Mouse (Mus musculus): ENCODE data around the gene Jam2. TPM values are rescaled to one million over a fixed set of nuclear protein-coding genes. Genes with fewer than 3 reads are reported as not detected.

Jam2 gene
- polyA plus RNA-seq, 1 experiment from 2014 or later = 3.5 TPM

Other genes with a start within 250 kb of the Jam2 start
- 51.0 and 53.4 TPM in 2 replicates for gene Mrpl39, start 38.4 kb upstream of the Jam2 start, polyA plus RNA-seq (2016; fragmentation: Nextera tagmentation; extraction: Ambion mirVana)
- gene Gabpa, start 60.8 kb downstream of the Jam2 start, polyA plus RNA-seq (2016; fragmentation: Nextera tagmentation; extraction: Ambion mirVana) = 38.4 and 45.6 TPM in 2 replicates
- gene Atp5j, start 61.5 kb downstream of the Jam2 start, polyA plus RNA-seq (2016; fragmentation: Nextera tagmentation; extraction: Ambion mirVana) = 1,023 and 1,250 TPM in 2 replicates

Data from heart, embryonic 10.5 days (tissue).